Mouse (Mus musculus): ENCODE measurements around the gene Creb3l4. TPM values are rescaled to one million over a fixed set of nuclear protein-coding genes. Genes with fewer than 3 reads are reported as not detected.

Creb3l4 gene
- polyA plus RNA-seq (2015; fragmentation: Illumina TruSeq; extraction: RNeasy Lipid Tissue Mini Kit (QIAGEN cat#74804); ENCODE audit: low read depth, low replicate concordance): 0.43 TPM

GRCm38 (mm10) chr3:90242984-90243775, at the start of gene Creb3l4:
Gene Creb3l4, minus strand, starts transcription at chr3:90243512.

GRCm38 (mm10) chr3:90292345-90293275, 49.3 kb upstream of the Creb3l4 start, which contains the start of gene Gatad2b:
Gene Gatad2b, plus strand, starts transcription at chr3:90293178.

GRCm38 (mm10) chr3:90265034-90265931, 22.0 kb upstream of the Creb3l4 start, which contains the start of gene Dennd4b:
Gene Dennd4b, plus strand, starts transcription at chr3:90265185.

GRCm38 (mm10) chr3:90253653-90254418, 10.5 kb upstream of the Creb3l4 start, which contains the start of gene Crtc2:
Gene Crtc2, plus strand, starts transcription at chr3:90254163.

GRCm38 (mm10) chr3:90247960-90248745, 4.8 kb upstream of the Creb3l4 start, which contains the start of gene Slc39a1:
Gene Slc39a1, plus strand, starts transcription at chr3:90248172.

GRCm38 (mm10) chr3:90231507-90232333, 11.6 kb downstream of the Creb3l4 start, which contains the start of gene Jtb:
Gene Jtb, plus strand, starts transcription at chr3:90231597.

GRCm38 (mm10) chr3:90213377-90213866, 29.9 kb downstream of the Creb3l4 start, which contains the start of the genes Rps27 and Rab13:
Gene Rps27, minus strand, starts transcription at chr3:90213651.
Gene Rab13, plus strand, starts transcription at chr3:90213695.

Other genes with a start within 250 kb of the Creb3l4 start
- 125 TPM for gene Hax1, start 244.7 kb downstream of the Creb3l4 start, polyA plus RNA-seq (2015; fragmentation: Illumina TruSeq; extraction: RNeasy Lipid Tissue Mini Kit (QIAGEN cat#74804); ENCODE audit: low read depth, low replicate concordance)
- 126 TPM for gene 4933434E20Rik, start 191.9 kb downstream of the Creb3l4 start, polyA plus RNA-seq (2015; fragmentation: Illumina TruSeq; extraction: RNeasy Lipid Tissue Mini Kit (QIAGEN cat#74804); ENCODE audit: low read depth, low replicate concordance)
- gene Ubap2l, start 190.9 kb downstream of the Creb3l4 start, polyA plus RNA-seq (2015; fragmentation: Illumina TruSeq; extraction: RNeasy Lipid Tissue Mini Kit (QIAGEN cat#74804); ENCODE audit: low read depth, low replicate concordance): 73.2 TPM
- gene Tpm3, start 170.9 kb downstream of the Creb3l4 start, polyA plus RNA-seq (2015; fragmentation: Illumina TruSeq; extraction: RNeasy Lipid Tissue Mini Kit (QIAGEN cat#74804); ENCODE audit: low read depth, low replicate concordance): 200 TPM
- gene Nup210l, start 139.4 kb downstream of the Creb3l4 start, polyA plus RNA-seq (2015; fragmentation: Illumina TruSeq; extraction: RNeasy Lipid Tissue Mini Kit (QIAGEN cat#74804); ENCODE audit: low read depth, low replicate concordance): 0.12 TPM
- 2,748 TPM for gene Rps27, start 29.9 kb downstream of the Creb3l4 start, polyA plus RNA-seq (2015; fragmentation: Illumina TruSeq; extraction: RNeasy Lipid Tissue Mini Kit (QIAGEN cat#74804); ENCODE audit: low read depth, low replicate concordance)
- 11.1 TPM for gene Rab13, start 29.8 kb downstream of the Creb3l4 start, polyA plus RNA-seq (2015; fragmentation: Illumina TruSeq; extraction: RNeasy Lipid Tissue Mini Kit (QIAGEN cat#74804); ENCODE audit: low read depth, low replicate concordance)
- gene Jtb, start 11.9 kb downstream of the Creb3l4 start, polyA plus RNA-seq (2015; fragmentation: Illumina TruSeq; extraction: RNeasy Lipid Tissue Mini Kit (QIAGEN cat#74804); ENCODE audit: low read depth, low replicate concordance): 74.3 TPM
- 38.5 TPM for gene Slc39a1, start 4.7 kb upstream of the Creb3l4 start, polyA plus RNA-seq (2015; fragmentation: Illumina TruSeq; extraction: RNeasy Lipid Tissue Mini Kit (QIAGEN cat#74804); ENCODE audit: low read depth, low replicate concordance)
- 26.1 TPM for gene Crtc2, start 10.7 kb upstream of the Creb3l4 start, polyA plus RNA-seq (2015; fragmentation: Illumina TruSeq; extraction: RNeasy Lipid Tissue Mini Kit (QIAGEN cat#74804); ENCODE audit: low read depth, low replicate concordance)
- 19.6 TPM for gene Dennd4b, start 21.7 kb upstream of the Creb3l4 start, polyA plus RNA-seq (2015; fragmentation: Illumina TruSeq; extraction: RNeasy Lipid Tissue Mini Kit (QIAGEN cat#74804); ENCODE audit: low read depth, low replicate concordance)
- 30.8 TPM for gene Gatad2b, start 49.7 kb upstream of the Creb3l4 start, polyA plus RNA-seq (2015; fragmentation: Illumina TruSeq; extraction: RNeasy Lipid Tissue Mini Kit (QIAGEN cat#74804); ENCODE audit: low read depth, low replicate concordance)
- 5.1 TPM for gene Slc27a3, start 146.4 kb upstream of the Creb3l4 start, polyA plus RNA-seq (2015; fragmentation: Illumina TruSeq; extraction: RNeasy Lipid Tissue Mini Kit (QIAGEN cat#74804); ENCODE audit: low read depth, low replicate concordance)
- 40.2 TPM for gene Ints3, start 190.1 kb upstream of the Creb3l4 start, polyA plus RNA-seq (2015; fragmentation: Illumina TruSeq; extraction: RNeasy Lipid Tissue Mini Kit (QIAGEN cat#74804); ENCODE audit: low read depth, low replicate concordance)
- gene Npr1, start 222.4 kb upstream of the Creb3l4 start, polyA plus RNA-seq (2015; fragmentation: Illumina TruSeq; extraction: RNeasy Lipid Tissue Mini Kit (QIAGEN cat#74804); ENCODE audit: low read depth, low replicate concordance): 2.9 TPM
- gene Ilf2, start 232.6 kb upstream of the Creb3l4 start, polyA plus RNA-seq (2015; fragmentation: Illumina TruSeq; extraction: RNeasy Lipid Tissue Mini Kit (QIAGEN cat#74804); ENCODE audit: low read depth, low replicate concordance): 126 TPM
- 69.1 TPM for gene Snapin, start 247.5 kb upstream of the Creb3l4 start, polyA plus RNA-seq (2015; fragmentation: Illumina TruSeq; extraction: RNeasy Lipid Tissue Mini Kit (QIAGEN cat#74804); ENCODE audit: low read depth, low replicate concordance)